Mouse (Mus musculus) kidney, adult 2 months (tissue): ENCODE results near the gene Gpr158. TPM values are rescaled to one million over a fixed set of nuclear protein-coding genes. Genes with fewer than 3 reads are reported as not detected.

Experiments
- DNase-seq: peaks from one replicate; pipeline ENCODE4 v3.0.0; 2021
- H3K27ac ChIP-seq: fragments of 200-500 bp; 2 replicates; pipeline ENCODE4 v1.5.1; 2012; ENCODE audit warnings: low read depth, low read length, control low read depth, inconsistent platforms; ENCODE audit not compliant: insufficient read depth
- H3K27me3 ChIP-seq: fragments of 200-500 bp; replicated peaks from 2 replicates; pipeline ENCODE4 v1.6.1; 2012; ENCODE audit warnings: mild to moderate bottlenecking, moderate library complexity, low read length, inconsistent platforms; ENCODE audit not compliant: control insufficient read depth, insufficient read depth
- H3K36me3 ChIP-seq: fragments of 200-500 bp; 2 replicates; pipeline ENCODE4 v1.6.1; 2012; ENCODE audit warnings: mild to moderate bottlenecking, moderate library complexity, low read length, inconsistent platforms; ENCODE audit not compliant: control insufficient read depth, insufficient read depth
- H3K4me1 ChIP-seq: fragments of 200-500 bp; 2 replicates; pipeline ENCODE4 v1.6.1; 2011; ENCODE audit warnings: low read length; ENCODE audit not compliant: control insufficient read depth, insufficient read depth
- H3K4me3 ChIP-seq: fragments of 200-500 bp; 2 replicates; pipeline ENCODE4 v1.5.1; 2011; ENCODE audit warnings: mild to moderate bottlenecking, low read depth, low read length, control low read depth; ENCODE audit not compliant: insufficient read depth
- CTCF ChIP-seq: fragments of 200-500 bp; conservative IDR thresholded peaks from 2 replicates; pipeline ENCODE4 v1.5.1; 2011; ENCODE audit warnings: low read depth, mild to moderate bottlenecking, control low read depth, low read length, moderate library complexity, mixed read lengths; ENCODE audit not compliant: insufficient read depth, insufficient read length
- POLR2A ChIP-seq: fragments of 200-500 bp; IDR thresholded peaks from one replicate; pipeline ENCODE4 v1.6.1; 2011; ENCODE audit warnings: low read depth, low read length, control low read depth
- WGBS: fragments of 180-500 bp; shearing (Covaris S2); methylation state at CpG from one replicate; pipeline ENCODE4 v1.1.7; 2018; 5-methylcytosine and 5-hydroxymethylcytosine counted together
- polyA plus RNA-seq: library from polyadenylated mRNA; depleted of rRNA; stranded (reverse); fragments of >200 nt; gene quantifications from 2 replicates; pipeline ENCODE4 v1.2.3, GENCODE M21; 2012

Gene Gpr158
- polyA plus RNA-seq, 1 experiment, result 0.09 TPM

DNA sequence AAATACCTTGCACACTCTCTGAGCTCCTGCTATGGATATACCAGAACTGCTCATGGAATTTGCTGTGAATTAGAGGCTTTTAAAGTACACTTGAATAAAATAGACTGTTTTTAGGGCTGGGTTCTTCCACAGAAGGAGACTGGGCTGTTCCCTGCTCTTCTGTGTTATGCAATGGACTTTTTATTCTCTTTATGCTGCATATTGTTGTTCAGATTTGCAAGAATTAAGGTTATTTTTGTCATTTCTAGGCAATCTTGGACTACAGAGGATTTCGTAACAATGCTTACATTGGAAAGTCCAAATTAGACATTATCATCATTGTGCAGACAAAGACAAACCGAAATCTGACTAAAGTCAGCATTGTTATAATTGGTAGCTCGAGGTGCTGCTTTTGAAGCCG is 298.4 kb downstream of the Gpr158 start:
- no peaks in the 10 kb centered on the region for H3K4me1 ChIP-seq
- no peak overlapping the region for H3K27ac ChIP-seq
- DNase-seq, result no peak
- H3K4me3 ChIP-seq, result no peak overlapping the region
- TF ChIP-seq CTCF, result no peak
- no peak for TF ChIP-seq POLR2A
- H3K27me3 ChIP-seq, result no peaks in the 10 kb centered on the region; the same call in 1 of the 2 replicates
- 81% methylated on average over 4 of the region's 4 CpGs for WGBS
- H3K36me3 ChIP-seq, result no peaks in the 10 kb centered on the region

- Histone ChIP-seq H3K4me3 (no peak overlapping the region), H3K27me3 (no peaks in the 10 kb centered on the region)
These were observed 308.9 kb downstream of the Gpr158 start for GRCm38 (mm10) chr2:21676084-21676838.

GRCm38 (mm10) chr2:21676839-21677123 is 309.4 kb downstream of the Gpr158 start:
- TF ChIP-seq CTCF, result no peak
- TF ChIP-seq POLR2A, result no peak
- WGBS, result 69% methylated on average over 2 of the region's 2 CpGs
- H3K27ac ChIP-seq, result no peak overlapping the region
- H3K27me3 ChIP-seq, result no peaks in the 10 kb centered on the region
- no peak for DNase-seq
- H3K4me1 ChIP-seq, result no peaks in the 10 kb centered on the region
- no peak overlapping the region for H3K4me3 ChIP-seq
- no peaks in the 10 kb centered on the region for H3K36me3 ChIP-seq

More at GRCm38 (mm10) chr2:21676084-21676838, 308.9 kb downstream of the Gpr158 start:
- H3K4me1 ChIP-seq, result no peaks in the 10 kb centered on the region
- no peaks in the 10 kb centered on the region for H3K36me3 ChIP-seq
- H3K27ac ChIP-seq, result no peak overlapping the region
- 72% methylated on average over 4 of the region's 4 CpGs for WGBS
- TF ChIP-seq POLR2A (no peak), CTCF (no peak)
- DNase-seq, result no peak

DNA sequence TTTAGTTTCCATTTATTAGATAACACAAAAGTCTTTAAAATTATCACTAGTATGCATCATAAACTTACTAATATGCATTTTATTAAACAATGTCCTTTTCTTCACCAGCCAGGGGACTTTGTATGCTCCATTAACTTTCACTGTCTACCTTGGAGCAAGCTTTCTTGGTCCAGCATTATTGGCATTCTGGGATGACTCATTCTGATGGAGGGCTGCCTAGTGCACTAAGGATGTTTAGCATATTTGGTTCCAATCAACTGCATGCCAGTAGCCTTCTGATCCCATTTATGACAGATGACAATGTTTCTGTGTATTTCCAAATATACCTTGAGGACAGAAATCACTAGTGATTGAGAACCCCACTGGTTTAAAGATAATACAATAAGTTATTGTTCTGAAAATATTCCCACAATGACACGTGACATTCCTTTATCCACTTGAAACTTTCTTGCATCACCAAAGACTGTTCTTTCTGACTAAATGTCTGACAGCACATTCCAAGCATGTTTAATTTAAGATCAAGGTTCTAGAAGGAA is 313.5 kb downstream of the Gpr158 start:
- WGBS, result 74% methylated on average over 1 of the region's 1 CpGs

GRCm38 (mm10) chr2:21684736-21685135 is 317.4 kb downstream of the Gpr158 start:
- H3K27me3 ChIP-seq, result no peaks in the 10 kb centered on the region
- H3K36me3 ChIP-seq, result no peaks in the 10 kb centered on the region
- WGBS, result 78% methylated on average over 3 of the region's 3 CpGs
- TF ChIP-seq POLR2A (no peak), CTCF (no peak)
- no peaks in the 10 kb centered on the region for H3K4me1 ChIP-seq
- H3K4me3 ChIP-seq, result no peak overlapping the region
- DNase-seq, result no peak
- no peak overlapping the region for H3K27ac ChIP-seq

More for the DNA sequence above, 313.5 kb downstream of the Gpr158 start:
- no peak for DNase-seq
- no peaks in the 10 kb centered on the region for H3K36me3 ChIP-seq
- TF ChIP-seq POLR2A, result no peak
- no peak for TF ChIP-seq CTCF
- no peak overlapping the region for H3K27ac ChIP-seq
- H3K4me3 ChIP-seq, result no peak overlapping the region
- H3K4me1 ChIP-seq, result no peaks in the 10 kb centered on the region
- no peaks in the 10 kb centered on the region for H3K27me3 ChIP-seq

DNA sequence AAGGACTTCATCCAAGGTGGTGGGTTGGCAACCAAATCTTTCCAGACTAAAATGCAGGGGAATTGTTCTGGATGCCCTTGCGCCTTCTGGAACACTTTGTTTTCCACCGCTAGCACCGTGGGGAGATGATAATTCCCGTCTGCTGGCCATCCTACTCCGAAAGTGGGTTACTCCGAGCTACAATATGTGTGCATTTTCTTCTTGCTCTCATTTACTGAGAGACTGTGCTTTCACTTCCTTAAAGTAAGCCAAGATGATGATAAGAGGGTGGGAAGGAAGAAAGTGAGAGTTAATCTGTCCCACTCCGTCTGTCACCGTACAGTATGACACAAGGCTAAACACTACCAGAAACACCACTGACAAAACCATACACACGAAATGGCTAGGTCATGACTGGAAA is 325.8 kb downstream of the Gpr158 start:
- DNase-seq, result no peak
- TF ChIP-seq CTCF (no peak), POLR2A (no peak)
- WGBS, result 81% methylated on average over 9 of the region's 9 CpGs
- Histone ChIP-seq H3K4me3 (no peak overlapping the region), H3K27ac (no peak overlapping the region), H3K27me3 (no peaks in the 10 kb centered on the region), H3K4me1 (no peaks in the 10 kb centered on the region), H3K36me3 (no peaks in the 10 kb centered on the region)

DNA sequence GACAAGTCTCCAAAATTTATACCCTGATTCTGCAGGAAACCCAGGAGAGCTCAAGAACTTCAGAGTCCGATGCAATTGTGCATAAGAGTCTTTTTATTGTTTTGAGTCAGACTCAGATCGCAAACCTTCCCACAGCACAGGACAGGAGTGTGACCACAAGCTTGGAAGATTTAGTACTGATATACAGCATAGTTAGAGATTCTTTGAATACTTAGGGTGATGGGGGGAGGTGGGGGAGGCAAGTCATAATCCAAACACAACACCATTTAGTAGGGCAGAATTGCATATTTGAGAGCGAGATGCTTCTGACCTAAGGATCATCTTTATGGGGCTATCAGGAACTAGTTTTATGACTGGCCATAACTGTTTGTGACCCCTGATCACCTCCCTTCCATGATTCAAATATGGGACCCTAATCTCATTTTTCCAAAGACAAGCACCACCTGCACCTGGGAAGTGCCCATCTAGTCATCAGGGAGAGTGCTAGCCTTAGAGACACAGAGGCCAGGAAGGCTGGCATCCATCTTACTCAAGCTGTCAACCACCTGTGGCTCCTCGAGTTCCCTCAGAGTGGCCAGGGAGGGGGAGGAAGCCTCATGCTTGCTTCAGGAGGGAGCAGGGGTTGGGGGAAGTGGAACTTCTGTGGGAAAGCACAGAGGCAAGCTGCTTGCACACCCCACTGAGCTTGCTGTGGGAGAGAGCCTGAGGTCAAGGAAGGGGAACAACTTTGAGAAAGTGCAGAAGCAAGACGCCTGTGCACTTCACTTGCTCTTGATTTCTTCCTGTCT is 326.7 kb downstream of the Gpr158 start:
- 20% methylated on average over 5 of the region's 5 CpGs for WGBS

More for the DNA sequence above, 326.7 kb downstream of the Gpr158 start:
- Histone ChIP-seq H3K36me3 (no peaks in the 10 kb centered on the region), H3K4me1 (no peaks in the 10 kb centered on the region), H3K27ac (no peak overlapping the region), H3K27me3 (no peaks in the 10 kb centered on the region), H3K4me3 (no peak overlapping the region)
- DNase-seq, result no peak
- no peak for TF ChIP-seq CTCF
- TF ChIP-seq POLR2A, result no peak
